Comparison of ENCODE assay signal across 13 mouse cellular contexts in genomic region chr8:84280777-84281176, GRCm38 (mm10).
"Had no signal": no experiment of that assay in that cellular context is flagged by ENCODE, and none has a peak within 500 bp of the region (broad histone marks: within the 10 kb centered on the region; RNA-seq: fewer than 3 reads in every experiment).

No protein-coding gene starts in this region.

- ATAC-seq: liver, postnatal 0 days; lung, postnatal 0 days; midbrain, embryonic 13.5 days; midbrain, embryonic 15.5 days had no signal

- DNase-seq: liver, embryonic 13.5 days; liver, postnatal 0 days; lung, adult 2 months; lung, postnatal 14 days; lung, postnatal 36 days; right cerebral cortex, postnatal 14 days; spleen, adult 18-20 months; thymus, adult 18-20 months; thymus, postnatal 25 days; thymus, postnatal 4 days had no signal
